Mouse (Mus musculus) c-Kit-positive CD71-positive TER-119-negative erythroid progenitor cells, embryonic 14.5 days (primary cell): ENCODE results near the gene Otub2.
A peak's percentile ranks its signal among the peaks of the same experiment; 100 is the strongest.

ENCODE experiments used
- DNase-seq: peaks from one replicate; pipeline ENCODE4 v3.0.0-alpha.2; 2013; ENCODE audit warnings: low read depth

Gene Otub2

DNA sequence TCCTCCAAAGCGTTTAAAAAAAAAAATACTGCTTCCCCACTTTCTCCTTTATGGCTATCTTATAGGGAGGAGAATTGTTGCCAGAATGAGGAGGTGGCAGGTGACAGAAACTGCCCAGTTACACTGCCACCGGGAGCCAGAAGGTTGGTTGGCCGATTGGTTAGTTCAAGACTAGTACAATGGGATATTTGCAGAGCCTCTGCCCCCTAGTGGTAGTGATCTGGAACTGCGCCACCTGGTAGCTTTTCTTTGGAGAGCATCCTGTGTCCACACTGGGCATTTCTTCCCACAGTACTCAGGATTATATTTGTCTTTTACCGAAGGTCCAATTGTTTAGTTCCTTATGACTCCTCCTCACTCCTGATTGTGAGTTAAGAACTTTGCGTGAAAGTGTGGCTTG, 16.8 kb upstream of the Otub2 start:
- no peak for DNase-seq

GRCm38 (mm10) chr12:103373530-103374236, 14.8 kb upstream of the Otub2 start:
- DNase-seq: no peak

DNA sequence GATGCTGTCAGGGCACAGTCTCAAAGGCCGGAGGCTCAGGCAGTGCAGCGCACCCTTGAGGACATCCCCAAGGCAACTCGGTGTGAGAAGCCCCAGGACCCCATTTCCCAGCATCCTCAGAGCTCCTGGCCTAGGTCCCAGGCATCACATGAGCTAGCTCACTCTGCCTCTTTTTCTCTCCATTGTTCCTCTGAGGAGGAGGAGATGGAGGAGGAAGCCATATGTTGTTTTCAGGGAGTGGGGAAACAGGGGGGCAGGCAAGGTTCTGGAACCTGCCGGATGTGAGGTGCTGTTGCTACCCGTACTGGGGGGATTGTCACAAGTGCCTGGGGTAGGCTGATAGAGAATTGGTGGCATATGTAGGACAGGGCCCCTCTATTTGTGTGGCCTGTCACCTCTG, 12.4 kb upstream of the Otub2 start:
- DNase-seq: no peak

DNA sequence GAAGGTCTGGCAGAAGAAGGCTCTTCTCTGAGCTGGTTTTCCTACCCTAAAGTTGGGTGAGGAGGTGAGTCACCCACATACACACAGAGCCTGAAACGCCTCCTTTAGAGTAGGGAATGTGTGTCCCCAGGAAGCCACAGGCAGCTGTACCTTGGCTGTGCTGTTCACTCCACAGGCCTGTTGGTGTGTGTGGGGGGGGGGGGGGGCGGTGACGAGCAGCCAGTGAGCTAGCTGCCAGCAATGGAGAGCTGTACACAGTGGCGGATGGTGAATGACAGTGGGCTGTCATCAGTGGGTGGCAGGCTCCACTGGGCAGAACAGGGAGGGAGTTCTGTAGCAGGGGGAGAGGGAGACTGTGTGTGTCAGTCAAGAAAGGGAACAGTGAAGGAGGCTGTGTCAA, 11.7 kb upstream of the Otub2 start:
- DNase-seq: no peak

GRCm38 (mm10) chr12:103380226-103380625, 8.3 kb upstream of the Otub2 start:
- no peak for DNase-seq

- no peak for DNase-seq
Observed at GRCm38 (mm10) chr12:103389348-103389727, 856 bp downstream of the Otub2 start.

GRCm38 (mm10) chr12:103389982-103390381, 1.5 kb downstream of the Otub2 start:
- no peak for DNase-seq

GRCm38 (mm10) chr12:103391098-103391497, 2.6 kb downstream of the Otub2 start:
- no peak for DNase-seq

DNA sequence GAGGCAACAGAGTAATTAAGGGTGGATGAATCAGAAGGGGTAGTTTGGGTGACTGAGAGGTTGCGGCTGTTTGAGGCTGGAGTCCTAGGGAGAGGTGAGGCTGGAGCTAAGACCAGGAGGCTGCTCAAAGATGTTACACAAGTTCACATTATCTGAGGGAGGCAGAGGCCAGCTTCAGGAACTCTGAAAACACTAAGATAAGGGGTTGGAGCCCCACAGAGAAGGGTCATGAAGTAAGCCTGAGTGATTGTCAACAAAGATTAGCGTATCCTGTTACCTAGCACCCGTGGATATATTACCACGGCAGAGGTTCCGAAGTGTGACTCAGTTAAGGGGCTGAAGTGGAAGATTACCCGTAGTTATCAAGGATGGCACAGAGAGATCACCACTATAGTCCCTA, 5.0 kb downstream of the Otub2 start:
- peak; percentile 91 for DNase-seq

- DNase-seq: no peak
Observed at GRCm38 (mm10) chr12:103395486-103396275, 7.2 kb downstream of the Otub2 start.

- no peak for DNase-seq
Observed at GRCm38 (mm10) chr12:103396751-103397150, 8.3 kb downstream of the Otub2 start.

DNA sequence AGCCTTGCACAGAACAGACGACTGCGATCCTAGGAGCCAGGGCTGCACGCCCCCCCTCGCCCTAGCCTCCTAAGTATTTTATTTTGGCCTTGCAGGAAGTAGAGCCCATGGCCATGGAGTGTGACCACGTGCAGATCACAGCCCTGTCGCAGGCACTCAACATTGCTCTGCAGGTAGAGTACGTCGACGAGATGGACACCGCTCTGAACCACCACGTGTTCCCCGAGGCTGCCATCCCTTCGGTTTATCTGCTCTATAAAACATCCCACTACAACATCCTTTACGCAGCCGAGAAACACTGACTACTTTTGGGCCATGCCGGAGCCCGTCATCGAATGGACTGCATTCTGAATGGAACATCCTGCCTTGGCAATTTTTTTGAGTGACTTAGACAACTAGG, 15.6 kb downstream of the Otub2 start:
- DNase-seq: no peak

GRCm38 (mm10) chr12:103407720-103408119, 19.2 kb downstream of the Otub2 start, which contains the start of gene 9330161L09Rik:
9330161L09Rik (minus strand) TSS chr12:103407820.
- DNase-seq: no peak

GRCm38 (mm10) chr12:103408144-103408543, 19.7 kb downstream of the Otub2 start:
- DNase-seq: no peak

DNA sequence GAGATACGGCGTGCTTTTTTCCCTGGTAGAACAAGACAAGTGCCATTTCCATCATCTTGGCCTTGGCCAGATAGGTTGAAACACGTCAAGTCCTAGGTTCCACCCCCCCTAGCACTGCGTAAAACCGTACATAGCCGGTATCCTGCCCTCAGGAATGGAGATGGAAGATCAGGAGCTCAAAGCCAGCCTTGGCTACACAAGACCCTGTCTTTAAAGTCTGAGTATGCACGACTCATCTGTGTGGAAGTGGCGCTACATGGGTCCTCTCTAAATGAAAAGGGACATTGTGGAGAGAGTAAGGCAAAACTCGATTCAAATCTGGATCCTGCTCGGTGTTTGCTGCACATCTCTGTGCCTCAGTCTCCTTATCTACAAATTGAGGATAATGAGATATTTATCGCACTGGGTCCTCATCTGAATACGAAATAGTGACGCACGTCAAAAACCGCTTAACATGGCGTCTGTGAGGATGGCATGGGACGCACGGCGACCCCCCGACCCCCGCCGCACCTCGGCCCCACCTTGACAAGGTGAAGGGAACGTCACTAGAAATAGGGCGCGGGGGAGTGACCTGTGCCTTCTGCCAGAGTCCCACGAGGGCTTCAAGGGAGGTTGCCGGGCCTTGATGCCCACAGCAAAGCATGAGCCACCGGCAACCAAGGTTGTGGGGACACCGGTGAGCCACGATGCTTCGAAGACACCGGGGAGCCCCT, 36.7 kb downstream of the Otub2 start:
- peak; percentile 11 for DNase-seq

GRCm38 (mm10) chr12:103425729-103426470, 37.4 kb downstream of the Otub2 start, which contains the start of gene Ddx24:
Ddx24 (minus strand) TSS chr12:103425830.
- peak; percentile 95 for DNase-seq

GRCm38 (mm10) chr12:103426710-103427109, 38.2 kb downstream of the Otub2 start:
- DNase-seq: no peak

DNA sequence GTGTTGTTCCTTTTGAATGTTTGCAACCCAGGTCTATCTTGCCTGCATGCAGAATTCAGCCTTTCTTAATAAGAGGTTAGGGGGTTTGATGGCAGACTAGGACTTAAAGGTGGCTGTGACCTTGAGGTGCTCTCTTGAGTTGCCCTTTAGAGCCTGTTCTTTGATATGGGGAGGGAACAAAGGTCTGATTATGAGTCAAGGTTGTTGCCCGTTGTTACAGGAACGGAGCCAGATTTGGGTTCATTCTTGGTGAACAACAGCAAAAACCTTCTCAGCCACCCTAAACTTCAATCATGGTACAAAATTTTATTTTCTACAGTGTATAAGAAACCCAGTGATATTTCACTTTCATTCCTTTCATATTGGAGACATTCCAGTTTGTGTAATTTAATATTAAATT, 44.9 kb downstream of the Otub2 start:
- no peak for DNase-seq

GRCm38 (mm10) chr12:103433986-103434731, 45.7 kb downstream of the Otub2 start, which contains the start of gene Ifi27:
Ifi27 (plus strand) TSS chr12:103434211.
- DNase-seq: peak; percentile 17

GRCm38 (mm10) chr12:103434861-103435260, 46.4 kb downstream of the Otub2 start:
- DNase-seq: no peak

- DNase-seq: no peak
Observed at GRCm38 (mm10) chr12:103437601-103438000, 49.1 kb downstream of the Otub2 start.
